Mouse (Mus musculus): ENCODE measurements at regions not wholly inside any gene's neighbourhood (a gene's known extent, or its start where the extent isn't known, plus 50 kb on each side); places are given as distances from the start of the nearest gene placed in this dataset.

- Histone ChIP-seq H3K27me3 (ENCODE audit: poor library complexity, severe bottlenecking) (no peaks in the 10 kb centered on the region), H3K9me3 (no peaks in the 10 kb centered on the region), H3K4me1 (peaks cover 9% of the 10 kb centered on the region), H3K36me3 (replicated peaks) (no peaks in the 10 kb centered on the region), H3K4me3 (no peak overlapping the region), H3K27ac (no peak overlapping the region)
- DNase-seq (ENCODE audit: extremely low spot score, low spot score) = no peak
These were observed 272.1 kb downstream of the Pdcd6ip start for GRCm38 (mm10) chr9:113435921-113436320.

GRCm38 (mm10) chr9:113433424-113433823 lies 274.6 kb downstream of the Pdcd6ip start:
- 84% methylated on average over 4 of the region's 4 CpGs for WGBS
- Histone ChIP-seq H3K9me3 (no peaks in the 10 kb centered on the region), H3K27ac (no peak overlapping the region), H3K36me3 (replicated peaks) (no peaks in the 10 kb centered on the region), H3K4me1 (peaks cover 4% of the 10 kb centered on the region), H3K4me3 (no peak overlapping the region), H3K27me3 (ENCODE audit: poor library complexity, severe bottlenecking) (no peaks in the 10 kb centered on the region)
- DNase-seq (ENCODE audit: extremely low spot score, low spot score) = no peak

- Histone ChIP-seq H3K4me1 (no peaks in the 10 kb centered on the region), H3K4me3 (no peak overlapping the region), H3K36me3 (replicated peaks) (no peaks in the 10 kb centered on the region), H3K27ac (no peak overlapping the region), H3K9me3 (no peaks in the 10 kb centered on the region), H3K27me3 (ENCODE audit: poor library complexity, severe bottlenecking) (no peaks in the 10 kb centered on the region)
- WGBS = 91% methylated on average over 9 of the region's 9 CpGs
- no peak for DNase-seq (ENCODE audit: extremely low spot score, low spot score)
These were observed 275.4 kb downstream of the Pdcd6ip start for GRCm38 (mm10) chr9:113432601-113433179.

- no peak overlapping the region for H3K27ac ChIP-seq
- WGBS = 86% methylated on average over 4 of the region's 4 CpGs
- no peak for DNase-seq (ENCODE audit: extremely low spot score, low spot score)
These were observed 277.6 kb downstream of the Pdcd6ip start for GRCm38 (mm10) chr9:113430411-113430810.

GRCm38 (mm10) chr9:113427281-113427680 lies 280.8 kb downstream of the Pdcd6ip start:
- Histone ChIP-seq H3K36me3 (replicated peaks) (no peaks in the 10 kb centered on the region), H3K4me1 (no peaks in the 10 kb centered on the region), H3K27ac (no peak overlapping the region), H3K27me3 (ENCODE audit: poor library complexity, severe bottlenecking) (no peaks in the 10 kb centered on the region), H3K9me3 (no peaks in the 10 kb centered on the region), H3K4me3 (no peak overlapping the region)
- WGBS = 85% methylated on average over 4 of the region's 4 CpGs
- no peak for DNase-seq (ENCODE audit: extremely low spot score, low spot score)

More at GRCm38 (mm10) chr9:113430411-113430810, 277.6 kb downstream of the Pdcd6ip start:
- H3K4me3 ChIP-seq = no peak overlapping the region
- no peaks in the 10 kb centered on the region for H3K9me3 ChIP-seq
- no peaks in the 10 kb centered on the region for H3K36me3 ChIP-seq (replicated peaks)
- H3K27me3 ChIP-seq (ENCODE audit: poor library complexity, severe bottlenecking) = no peaks in the 10 kb centered on the region
- H3K4me1 ChIP-seq = no peaks in the 10 kb centered on the region

- Histone ChIP-seq H3K36me3 (replicated peaks) (no peaks in the 10 kb centered on the region), H3K27ac (no peak overlapping the region), H3K27me3 (ENCODE audit: poor library complexity, severe bottlenecking) (no peaks in the 10 kb centered on the region), H3K4me1 (no peaks in the 10 kb centered on the region), H3K9me3 (no peaks in the 10 kb centered on the region), H3K4me3 (no peak overlapping the region)
- WGBS = 94% methylated on average over 15 of the region's 15 CpGs
- DNase-seq (ENCODE audit: extremely low spot score, low spot score) = no peak
These were observed 281.7 kb downstream of the Pdcd6ip start for GRCm38 (mm10) chr9:113426324-113426723.

GRCm38 (mm10) chr9:113421645-113422044 lies 286.4 kb downstream of the Pdcd6ip start:
- no peak overlapping the region for H3K4me3 ChIP-seq

GRCm38 (mm10) chr9:113421121-113421520 lies 286.9 kb downstream of the Pdcd6ip start:
- no peak overlapping the region for H3K4me3 ChIP-seq
- WGBS = 96% methylated on average over 7 of the region's 7 CpGs

More at GRCm38 (mm10) chr9:113421645-113422044, 286.4 kb downstream of the Pdcd6ip start:
- no peaks in the 10 kb centered on the region for H3K27me3 ChIP-seq (ENCODE audit: poor library complexity, severe bottlenecking)
- H3K36me3 ChIP-seq (replicated peaks) = no peaks in the 10 kb centered on the region
- H3K27ac ChIP-seq = no peak overlapping the region
- no peak for DNase-seq (ENCODE audit: extremely low spot score, low spot score)
- H3K9me3 ChIP-seq = no peaks in the 10 kb centered on the region
- H3K4me1 ChIP-seq = no peaks in the 10 kb centered on the region

GRCm38 (mm10) chr9:113419801-113420200 lies 288.3 kb downstream of the Pdcd6ip start:
- Histone ChIP-seq H3K4me1 (peaks cover 12% of the 10 kb centered on the region), H3K9me3 (no peaks in the 10 kb centered on the region), H3K27me3 (ENCODE audit: poor library complexity, severe bottlenecking) (no peaks in the 10 kb centered on the region), H3K27ac (no peak overlapping the region), H3K4me3 (no peak overlapping the region), H3K36me3 (replicated peaks) (no peaks in the 10 kb centered on the region)
- WGBS = 91% methylated on average over 1 of the region's 1 CpGs
- DNase-seq (ENCODE audit: extremely low spot score, low spot score) = no peak

More at GRCm38 (mm10) chr9:113421121-113421520, 286.9 kb downstream of the Pdcd6ip start:
- Histone ChIP-seq H3K27ac (no peak overlapping the region), H3K4me1 (peaks cover 1% of the 10 kb centered on the region; the same call in 1 of the 2 replicates), H3K9me3 (no peaks in the 10 kb centered on the region), H3K27me3 (ENCODE audit: poor library complexity, severe bottlenecking) (no peaks in the 10 kb centered on the region), H3K36me3 (replicated peaks) (no peaks in the 10 kb centered on the region)
- DNase-seq (ENCODE audit: extremely low spot score, low spot score) = no peak

- Histone ChIP-seq H3K9me3 (no peaks in the 10 kb centered on the region), H3K4me3 (no peak overlapping the region), H3K4me1 (peaks cover 12% of the 10 kb centered on the region), H3K27ac (no peak overlapping the region), H3K27me3 (ENCODE audit: poor library complexity, severe bottlenecking) (no peaks in the 10 kb centered on the region), H3K36me3 (replicated peaks) (no peaks in the 10 kb centered on the region)
- no peak for DNase-seq (ENCODE audit: extremely low spot score, low spot score)
- WGBS = 90% methylated on average over 3 of the region's 3 CpGs
These were observed 291.0 kb downstream of the Pdcd6ip start for GRCm38 (mm10) chr9:113417106-113417505.

GRCm38 (mm10) chr9:113415511-113415931 lies 292.5 kb downstream of the Pdcd6ip start:
- no peak overlapping the region for H3K27ac ChIP-seq
- H3K4me1 ChIP-seq = peaks cover 12% of the 10 kb centered on the region
- no peaks in the 10 kb centered on the region for H3K9me3 ChIP-seq
- H3K36me3 ChIP-seq (replicated peaks) = no peaks in the 10 kb centered on the region
- WGBS = 43% methylated on average over 5 of the region's 5 CpGs
- DNase-seq (ENCODE audit: extremely low spot score, low spot score) = no peak
- H3K27me3 ChIP-seq (ENCODE audit: poor library complexity, severe bottlenecking) = no peaks in the 10 kb centered on the region
- H3K4me3 ChIP-seq = no peak overlapping the region

- peaks cover 12% of the 10 kb centered on the region for H3K4me1 ChIP-seq
- no peak overlapping the region for H3K4me3 ChIP-seq
- DNase-seq (ENCODE audit: extremely low spot score, low spot score) = no peak
- H3K27me3 ChIP-seq (ENCODE audit: poor library complexity, severe bottlenecking) = no peaks in the 10 kb centered on the region
- H3K36me3 ChIP-seq (replicated peaks) = no peaks in the 10 kb centered on the region
- 70% methylated on average over 1 of the region's 1 CpGs for WGBS
- no peaks in the 10 kb centered on the region for H3K9me3 ChIP-seq
- H3K27ac ChIP-seq = no peak overlapping the region
These were observed 293.4 kb downstream of the Pdcd6ip start for GRCm38 (mm10) chr9:113414690-113415089.

GRCm38 (mm10) chr9:113413851-113414250 lies 294.2 kb downstream of the Pdcd6ip start:
- Histone ChIP-seq H3K27ac (no peak overlapping the region), H3K9me3 (no peaks in the 10 kb centered on the region), H3K36me3 (replicated peaks) (no peaks in the 10 kb centered on the region), H3K4me1 (peaks cover 12% of the 10 kb centered on the region), H3K27me3 (ENCODE audit: poor library complexity, severe bottlenecking) (no peaks in the 10 kb centered on the region), H3K4me3 (no peak overlapping the region)
- DNase-seq (ENCODE audit: extremely low spot score, low spot score) = no peak
- 93% methylated on average over 3 of the region's 3 CpGs for WGBS

GRCm38 (mm10) chr9:113411638-113412037 lies 296.4 kb downstream of the Pdcd6ip start:
- Histone ChIP-seq H3K4me1 (peaks cover 12% of the 10 kb centered on the region), H3K4me3 (no peak overlapping the region), H3K36me3 (replicated peaks) (no peaks in the 10 kb centered on the region), H3K27ac (no peak overlapping the region), H3K9me3 (no peaks in the 10 kb centered on the region), H3K27me3 (ENCODE audit: poor library complexity, severe bottlenecking) (no peaks in the 10 kb centered on the region)
- no peak for DNase-seq (ENCODE audit: extremely low spot score, low spot score)
- 85% methylated on average over 4 of the region's 4 CpGs for whole genome bisulfite sequencing

All from forebrain, embryonic 10.5 days (tissue).